Mouse (Mus musculus) liver, adult 2 months (tissue): Measurements from ENCODE around the gene Sh3kbp1.

Experiments
- CTCF ChIP-seq: fragments of 200-500 bp; IDR thresholded peaks from 2 replicates; pipeline ENCODE4 v1.5.1; 2011; ENCODE audit warnings: low read depth, low read length, control low read depth
- POLR2A ChIP-seq: fragments of 200-500 bp; IDR thresholded peaks from 2 replicates; pipeline ENCODE4 v1.6.1; 2011; ENCODE audit warnings: low read length, control low read depth; ENCODE audit not compliant: insufficient read depth; ENCODE audit errors: extremely low read depth

DNA sequence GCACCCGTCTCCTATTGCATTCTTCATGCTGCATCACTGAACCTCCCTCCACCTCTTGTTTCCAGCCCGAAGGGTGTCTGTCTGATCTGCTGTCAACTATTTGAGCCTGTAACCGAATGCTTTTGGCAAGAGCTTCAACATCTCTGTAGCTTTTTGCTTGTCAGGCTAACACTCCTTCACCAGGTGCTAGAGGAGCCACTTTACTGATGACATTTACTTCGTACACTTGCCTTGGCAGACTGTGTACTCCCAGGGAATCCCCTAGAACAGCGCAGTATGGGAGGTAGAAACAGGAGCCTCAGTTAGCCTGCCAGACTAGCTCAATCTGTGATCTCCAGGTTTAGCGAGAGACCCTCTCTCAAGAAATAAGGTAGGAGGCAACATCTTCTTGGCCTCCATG, 328.4 kb downstream of the Sh3kbp1 start:
- TF ChIP-seq POLR2A (no peak), CTCF (no peak)
